Mouse (Mus musculus) forebrain, embryonic 16.5 days (tissue): ENCODE results near the gene S100a4. TPM values are rescaled to one million over a fixed set of nuclear protein-coding genes. Genes with fewer than 3 reads are reported as not detected.

Source experiments
- ATAC-seq: fragments of 200-750 bp; cut with Nextera tagmentation; 2 replicates; pipeline ENCODE4 v1.8.0; 2017; ENCODE audit warnings: mild to moderate bottlenecking, moderate library complexity
- H3K27ac ChIP-seq: fragments of 300-500 bp; sonication (generic); 2 replicates; pipeline ENCODE4 v1.5.1; 2014; ENCODE audit warnings: low read length, control low read depth
- H3K27me3 ChIP-seq: fragments of 300-500 bp; sonication (generic); replicated peaks from 2 replicates; pipeline ENCODE4 v1.6.1; 2014; ENCODE audit warnings: low read length; ENCODE audit not compliant: control insufficient read depth, insufficient read depth
- H3K36me3 ChIP-seq: fragments of 300-500 bp; sonication (generic); 2 replicates; pipeline ENCODE4 v1.6.1; 2014; ENCODE audit not compliant: control insufficient read depth, insufficient read depth
- H3K4me1 ChIP-seq: fragments of 300-500 bp; sonication (generic); replicated peaks from 2 replicates; pipeline ENCODE4 v1.6.1; 2014; ENCODE audit warnings: low read length; ENCODE audit not compliant: control insufficient read depth, insufficient read depth
- H3K4me2 ChIP-seq: fragments of 300-500 bp; sonication (generic); 2 replicates; pipeline ENCODE4 v1.6.1; 2014; ENCODE audit warnings: mild to moderate bottlenecking, low read length, control low read depth
- H3K4me3 ChIP-seq: fragments of 300-500 bp; sonication (generic); replicated peaks from 2 replicates; pipeline ENCODE4 v1.5.1; 2014; ENCODE audit warnings: mild to moderate bottlenecking, low read length, control low read depth
- H3K9ac ChIP-seq: fragments of 300-500 bp; sonication (generic); replicated peaks from 2 replicates; pipeline ENCODE4 v1.6.1; 2014; ENCODE audit warnings: low read depth, low read length, control low read depth
- H3K9me3 ChIP-seq: fragments of 300-500 bp; sonication (generic); 2 replicates; pipeline ENCODE4 v1.6.1; 2016; ENCODE audit warnings: low read length; ENCODE audit not compliant: control insufficient read depth
- WGBS: fragments of 180-500 bp; shearing (Covaris S2); extraction: QIAGEN DNeasy Blood & Tissue Kit; methylation state at CpG from one replicate; pipeline ENCODE4 v1.1.7; 2014; 5-methylcytosine and 5-hydroxymethylcytosine counted together
- polyA plus RNA-seq: library from polyadenylated mRNA; unstranded; fragments of >200 nt; fragmentation: Nextera tagmentation; extraction: Ambion mirVana; gene quantifications from 2 replicates; pipeline ENCODE4 v1.2.1, GENCODE M21; 2015

S100a4 gene
- polyA plus RNA-seq, 1 experiment from 2014 or later, result 0.65 TPM

GRCm38 (mm10) chr3:90605049-90605448 is 1.5 kb downstream of the S100a4 start:
- H3K4me3 ChIP-seq, result no peak overlapping the region
- peaks cover 13% of the 10 kb centered on the region for H3K4me1 ChIP-seq
- no peak overlapping the region for H3K9ac ChIP-seq
- peak; percentile 13; the same call in 1 of the 2 replicates for ATAC-seq
- no peaks in the 10 kb centered on the region for H3K36me3 ChIP-seq
- H3K4me2 ChIP-seq, result no peak overlapping the region
- WGBS, result 81% methylated on average over 3 of the region's 3 CpGs
- no peaks in the 10 kb centered on the region for H3K9me3 ChIP-seq
- no peaks in the 10 kb centered on the region for H3K27me3 ChIP-seq
- no peak overlapping the region for H3K27ac ChIP-seq

GRCm38 (mm10) chr3:90605736-90606135 is 2.2 kb downstream of the S100a4 start:
- H3K4me2 ChIP-seq, result no peak overlapping the region
- H3K4me3 ChIP-seq, result no peak overlapping the region
- H3K27ac ChIP-seq, result no peak overlapping the region
- peaks cover 13% of the 10 kb centered on the region for H3K4me1 ChIP-seq
- H3K36me3 ChIP-seq, result no peaks in the 10 kb centered on the region
- no peaks in the 10 kb centered on the region for H3K9me3 ChIP-seq
- WGBS, result 90% methylated on average over 2 of the region's 2 CpGs
- H3K27me3 ChIP-seq, result no peaks in the 10 kb centered on the region
- ATAC-seq, result no peak
- no peak overlapping the region for H3K9ac ChIP-seq

GRCm38 (mm10) chr3:90606185-90606584 is 2.6 kb downstream of the S100a4 start:
- no peak overlapping the region for H3K27ac ChIP-seq
- no peak for ATAC-seq
- no peak overlapping the region for H3K9ac ChIP-seq
- H3K4me2 ChIP-seq, result no peak overlapping the region
- peaks cover 13% of the 10 kb centered on the region for H3K4me1 ChIP-seq
- no peak overlapping the region for H3K4me3 ChIP-seq
- H3K9me3 ChIP-seq, result no peaks in the 10 kb centered on the region
- no peaks in the 10 kb centered on the region for H3K36me3 ChIP-seq
- 98% methylated on average over 6 of the region's 6 CpGs for WGBS
- no peaks in the 10 kb centered on the region for H3K27me3 ChIP-seq

- Histone ChIP-seq H3K4me2 (no peak overlapping the region), H3K4me1 (peaks cover 13% of the 10 kb centered on the region), H3K9ac (no peak overlapping the region), H3K9me3 (no peaks in the 10 kb centered on the region), H3K27ac (no peak overlapping the region), H3K4me3 (no peak overlapping the region), H3K36me3 (no peaks in the 10 kb centered on the region), H3K27me3 (no peaks in the 10 kb centered on the region)
- 80% methylated on average over 3 of the region's 3 CpGs for WGBS
- no peak for ATAC-seq
Observed at GRCm38 (mm10) chr3:90607361-90607760, 3.8 kb downstream of the S100a4 start.

- no peak within 1 kb of the TSS for H3K27ac ChIP-seq
- H3K4me2 ChIP-seq, result no peak within 1 kb of the TSS
- WGBS, result 69% methylated on average over 3 of the region's 3 CpGs
- no peaks in the 10 kb centered on the region for H3K36me3 ChIP-seq
- no peaks in the 10 kb centered on the region for H3K27me3 ChIP-seq
- H3K4me1 ChIP-seq, result peaks cover 18% of the 10 kb centered on the region
- no peak for ATAC-seq
- H3K4me3 ChIP-seq, result no peak within 1 kb of the TSS
- H3K9ac ChIP-seq, result no peak within 1 kb of the TSS
- H3K9me3 ChIP-seq, result no peaks in the 10 kb centered on the region
Observed at GRCm38 (mm10) chr3:90608223-90608622, 4.7 kb downstream of the S100a4 start, which contains the start of gene S100a5. TSS of gene S100a5 (plus strand) at chr3:90608523.

DNA sequence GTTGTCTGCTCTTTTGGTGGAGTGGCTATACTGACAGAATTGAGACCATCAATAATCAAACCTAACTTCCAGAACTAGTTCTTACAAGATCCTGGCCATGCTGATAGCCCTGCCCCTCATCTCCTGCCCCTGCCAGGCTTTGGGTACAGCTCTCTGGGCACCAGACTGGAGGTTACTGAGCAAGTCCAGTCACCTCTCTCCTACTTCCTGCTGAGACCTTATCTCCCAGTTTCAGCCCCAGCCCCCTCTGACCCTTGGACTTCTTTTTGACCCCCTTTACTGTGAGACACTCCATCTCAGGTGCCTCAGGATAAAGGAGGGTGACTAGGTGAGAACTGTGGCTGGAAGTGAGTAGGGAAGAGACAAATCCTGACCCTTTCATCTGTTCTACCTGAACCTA is 5.5 kb downstream of the S100a4 start:
- no peak for ATAC-seq
- Histone ChIP-seq H3K27me3 (no peaks in the 10 kb centered on the region), H3K36me3 (no peaks in the 10 kb centered on the region)

DNA sequence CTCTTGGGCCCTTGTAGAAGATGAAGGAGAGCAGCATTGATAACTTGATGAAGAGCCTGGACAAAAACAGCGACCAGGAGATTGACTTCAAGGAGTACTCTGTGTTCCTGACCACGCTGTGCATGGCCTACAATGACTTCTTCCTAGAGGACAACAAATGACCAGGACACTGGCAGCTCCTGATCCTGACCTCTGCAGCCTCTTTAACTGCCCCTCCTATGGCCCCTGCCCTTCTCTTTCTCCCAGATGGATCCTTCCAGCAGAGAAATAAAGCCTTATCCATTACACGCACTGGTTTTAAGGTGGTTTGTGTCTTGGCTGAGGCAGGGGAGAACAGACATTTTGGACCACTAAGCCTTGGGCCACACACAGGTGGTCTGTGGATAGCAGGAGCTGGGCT is 7.9 kb downstream of the S100a4 start:
- Histone ChIP-seq H3K4me1 (peaks cover 6% of the 10 kb centered on the region), H3K36me3 (no peaks in the 10 kb centered on the region), H3K27me3 (no peaks in the 10 kb centered on the region), H3K27ac (no peak overlapping the region), H3K4me2 (no peak overlapping the region), H3K4me3 (no peak overlapping the region), H3K9me3 (no peaks in the 10 kb centered on the region), H3K9ac (no peak overlapping the region)
- WGBS, result 80% methylated on average over 3 of the region's 3 CpGs
- no peak for ATAC-seq

More for the DNA sequence above, 5.5 kb downstream of the S100a4 start:
- H3K4me2 ChIP-seq, result no peak overlapping the region
- H3K4me1 ChIP-seq, result peaks cover 14% of the 10 kb centered on the region
- no peaks in the 10 kb centered on the region for H3K9me3 ChIP-seq
- no peak overlapping the region for H3K4me3 ChIP-seq
- H3K27ac ChIP-seq, result no peak overlapping the region
- no peak overlapping the region for H3K9ac ChIP-seq

GRCm38 (mm10) chr3:90612061-90612460 is 8.5 kb downstream of the S100a4 start:
- no peaks in the 10 kb centered on the region for H3K9me3 ChIP-seq
- no peak overlapping the region for H3K4me3 ChIP-seq
- H3K36me3 ChIP-seq, result no peaks in the 10 kb centered on the region
- no peak for ATAC-seq
- peaks cover 6% of the 10 kb centered on the region for H3K4me1 ChIP-seq
- WGBS, result 77% methylated on average over 4 of the region's 4 CpGs
- no peak overlapping the region for H3K9ac ChIP-seq
- H3K27ac ChIP-seq, result no peak overlapping the region
- no peak overlapping the region for H3K4me2 ChIP-seq
- H3K27me3 ChIP-seq, result no peaks in the 10 kb centered on the region

- peak within 1 kb of the TSS; percentile 56 for H3K4me2 ChIP-seq
- no peaks in the 10 kb centered on the region for H3K27me3 ChIP-seq
- no peak within 1 kb of the TSS for H3K27ac ChIP-seq
- H3K36me3 ChIP-seq, result no peaks in the 10 kb centered on the region
- ATAC-seq, result peak; percentile 85
- peak within 1 kb of the TSS; percentile 31 for H3K4me3 ChIP-seq
- no peaks in the 10 kb centered on the region for H3K9me3 ChIP-seq
- peaks cover 6% of the 10 kb centered on the region for H3K4me1 ChIP-seq
- WGBS, result under 1% methylated on average over 23 of the region's 23 CpGs
- H3K9ac ChIP-seq, result 0 out of 2 replicates have a peak within 1 kb of the TSS, but pooled peaks have one; percentile 22
Observed at GRCm38 (mm10) chr3:90612728-90613291, 9.2 kb downstream of the S100a4 start, which contains the start of gene S100a6. TSS of gene S100a6 (plus strand) at chr3:90612882.
